Mouse (Mus musculus): ENCODE results near the gene Rbm8a. TPM values are rescaled to one million over a fixed set of nuclear protein-coding genes. Genes with fewer than 3 reads are reported as not detected.

The Rbm8a gene
- polyA plus RNA-seq (2015; fragmentation: Nextera tagmentation; extraction: Ambion mirVana): 113 and 118 TPM in 2 replicates

DNA sequence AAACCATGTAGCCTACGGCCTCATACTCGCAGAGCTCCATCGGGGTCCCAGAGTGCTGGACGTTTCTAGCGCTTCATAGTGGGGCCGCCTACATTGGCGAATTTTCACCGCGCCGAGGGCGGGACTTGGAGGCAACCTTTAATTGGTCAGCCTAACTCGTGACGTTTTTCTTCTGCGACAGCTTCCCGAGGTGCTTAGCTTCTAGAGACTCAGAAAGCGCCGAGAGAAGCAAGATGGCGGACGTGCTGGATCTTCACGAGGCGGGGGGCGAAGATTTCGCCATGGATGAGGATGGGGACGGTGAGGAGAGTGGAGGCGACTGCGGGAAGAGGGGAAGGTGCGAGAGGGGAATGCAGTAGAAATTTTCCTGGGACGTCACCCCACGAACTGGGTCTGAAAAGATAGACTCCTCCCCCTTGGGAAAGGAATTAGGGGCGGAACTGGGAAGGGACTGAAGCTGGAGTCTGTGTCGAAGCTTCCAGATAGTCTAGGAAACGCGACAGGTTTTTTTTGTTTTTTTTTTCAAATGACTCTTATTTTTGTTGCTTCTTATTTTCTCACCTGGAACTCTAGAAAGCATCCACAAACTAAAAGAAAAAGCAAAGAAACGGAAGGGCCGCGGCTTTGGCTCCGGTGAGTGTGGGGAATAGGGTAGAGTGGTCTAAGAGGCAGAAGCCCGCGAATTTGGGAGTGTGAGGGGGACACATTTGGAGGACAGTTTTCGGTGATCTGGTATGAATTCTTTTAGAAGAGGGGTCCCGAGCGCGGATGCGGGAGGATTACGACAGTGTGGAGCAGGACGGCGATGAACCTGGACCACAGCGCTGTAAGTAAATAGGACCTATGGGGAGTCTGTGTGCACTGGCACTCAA, at the start of gene Rbm8a:
Gene Rbm8a (plus strand): TSS at position 205 of the 872 bp plus-strand sequence.
- Histone ChIP-seq H3K27me3 (replicated peaks) (no peaks in the 10 kb centered on the region), H3K4me1 (replicated peaks) (peaks cover 10% of the 10 kb centered on the region), H3K9me3 (no peaks in the 10 kb centered on the region), H3K9ac (peak within 1 kb of the TSS; percentile 73), H3K36me3 (peaks cover 13% of the 10 kb centered on the region; the same call in 1 of the 2 replicates), H3K4me2 (replicated peaks) (peak within 1 kb of the TSS; percentile 67), H3K27ac (peak within 1 kb of the TSS; percentile 83), H3K4me3 (replicated peaks) (peak within 1 kb of the TSS; percentile 68)
- WGBS: 1% methylated on average over 48 of the region's 48 CpGs
- ATAC-seq: peak; percentile 96

GRCm38 (mm10) chr3:96581141-96581540, 48.6 kb upstream of the Rbm8a start:
- H3K36me3 ChIP-seq: no peaks in the 10 kb centered on the region
- H3K27me3 ChIP-seq (replicated peaks): no peaks in the 10 kb centered on the region
- 57% methylated on average over 6 of the region's 6 CpGs for WGBS
- no peak overlapping the region for H3K4me2 ChIP-seq (replicated peaks)
- peaks cover 15% of the 10 kb centered on the region for H3K4me1 ChIP-seq (replicated peaks)
- H3K4me3 ChIP-seq (replicated peaks): no peak overlapping the region
- no peak overlapping the region for H3K27ac ChIP-seq
- 0 out of 2 replicates have a peak overlapping the region, but pooled peaks have one; percentile 8 for H3K9ac ChIP-seq
- no peak for ATAC-seq
- H3K9me3 ChIP-seq: no peaks in the 10 kb centered on the region

DNA sequence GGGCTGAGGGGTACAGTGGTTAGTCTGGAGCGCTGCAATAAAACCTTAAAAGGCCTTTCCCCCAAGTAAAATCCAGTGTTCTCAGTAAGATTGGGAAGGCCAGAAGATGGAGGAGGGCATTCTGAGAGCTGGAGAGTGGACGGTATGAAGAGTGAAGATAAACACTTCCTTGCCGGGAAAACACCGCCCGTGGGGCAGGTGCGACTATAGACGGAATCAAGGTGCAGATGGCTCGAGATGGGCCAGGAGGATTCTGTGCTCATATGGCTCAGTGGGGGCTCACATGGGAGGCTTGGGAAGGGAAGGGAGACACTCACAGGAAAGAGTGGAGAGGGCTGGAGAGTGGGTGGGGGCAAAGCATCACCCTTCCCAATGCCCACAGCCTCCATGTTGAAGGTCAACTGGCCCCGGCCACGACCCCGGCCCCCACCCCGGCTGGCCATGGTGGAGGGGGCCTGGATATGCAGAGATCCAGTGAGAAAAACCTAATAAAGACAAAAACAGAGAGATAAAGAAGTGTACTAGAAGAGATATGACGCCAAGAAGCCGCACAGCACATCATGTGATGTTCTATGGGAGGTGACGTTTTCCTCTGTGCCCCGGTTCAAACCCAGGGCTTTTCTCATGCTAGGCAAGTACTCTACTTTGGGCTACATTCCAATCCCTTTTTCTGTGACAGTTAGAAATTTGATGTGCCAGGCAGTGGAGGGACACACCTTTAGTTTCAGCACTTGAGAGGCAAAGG, 47.8 kb upstream of the Rbm8a start:
- Histone ChIP-seq H3K4me2 (replicated peaks) (no peak overlapping the region), H3K36me3 (no peaks in the 10 kb centered on the region), H3K27me3 (replicated peaks) (no peaks in the 10 kb centered on the region), H3K4me3 (replicated peaks) (no peak overlapping the region), H3K9me3 (no peaks in the 10 kb centered on the region), H3K4me1 (replicated peaks) (peaks cover 9% of the 10 kb centered on the region), H3K27ac (no peak overlapping the region), H3K9ac (0 out of 2 replicates have a peak overlapping the region, but pooled peaks have one; percentile 8)
- 84% methylated on average over 16 of the region's 16 CpGs for WGBS
- no peak for ATAC-seq

GRCm38 (mm10) chr3:96583386-96583785, 46.3 kb upstream of the Rbm8a start:
- H3K4me3 ChIP-seq (replicated peaks): no peak overlapping the region
- H3K4me2 ChIP-seq (replicated peaks): no peak overlapping the region
- 89% methylated on average over 5 of the region's 5 CpGs for WGBS
- no peaks in the 10 kb centered on the region for H3K36me3 ChIP-seq
- no peak overlapping the region for H3K9ac ChIP-seq
- H3K27ac ChIP-seq: no peak overlapping the region
- H3K27me3 ChIP-seq (replicated peaks): no peaks in the 10 kb centered on the region
- no peaks in the 10 kb centered on the region for H3K9me3 ChIP-seq
- H3K4me1 ChIP-seq (replicated peaks): 0 out of 2 replicates have a peak, but pooled peaks cover 3% of the 10 kb centered on the region
- no peak for ATAC-seq

GRCm38 (mm10) chr3:96590657-96591056, 39.1 kb upstream of the Rbm8a start:
- H3K36me3 ChIP-seq: no peaks in the 10 kb centered on the region
- H3K9me3 ChIP-seq: no peaks in the 10 kb centered on the region
- WGBS: 78% methylated on average over 4 of the region's 4 CpGs
- peaks cover 6% of the 10 kb centered on the region; the same call in 1 of the 2 replicates for H3K27me3 ChIP-seq (replicated peaks)
- ATAC-seq: no peak
- no peak overlapping the region for H3K4me3 ChIP-seq (replicated peaks)
- no peak overlapping the region for H3K27ac ChIP-seq
- no peak overlapping the region for H3K9ac ChIP-seq
- H3K4me1 ChIP-seq (replicated peaks): 0 out of 2 replicates have a peak, but pooled peaks cover 5% of the 10 kb centered on the region
- no peak overlapping the region for H3K4me2 ChIP-seq (replicated peaks)

GRCm38 (mm10) chr3:96593374-96593773, 36.4 kb upstream of the Rbm8a start:
- H3K4me2 ChIP-seq (replicated peaks): peak overlapping the region; percentile 78
- ATAC-seq: peak; percentile 14
- H3K4me3 ChIP-seq (replicated peaks): peak overlapping the region; percentile 57
- H3K9me3 ChIP-seq: no peaks in the 10 kb centered on the region
- peak overlapping the region; percentile 69 for H3K9ac ChIP-seq
- peaks cover 31% of the 10 kb centered on the region for H3K4me1 ChIP-seq (replicated peaks)
- H3K27ac ChIP-seq: peak overlapping the region; percentile 88
- H3K27me3 ChIP-seq (replicated peaks): peaks cover 22% of the 10 kb centered on the region
- H3K36me3 ChIP-seq: no peaks in the 10 kb centered on the region
- WGBS: under 1% methylated on average over 10 of the region's 10 CpGs

- ATAC-seq: peak; percentile 94
- no peaks in the 10 kb centered on the region for H3K36me3 ChIP-seq
- H3K9me3 ChIP-seq: no peaks in the 10 kb centered on the region
- peak within 1 kb of the TSS; percentile 78 for H3K4me2 ChIP-seq (replicated peaks)
- H3K4me3 ChIP-seq (replicated peaks): peak within 1 kb of the TSS; percentile 57
- peak within 1 kb of the TSS; percentile 88 for H3K27ac ChIP-seq
- peaks cover 26% of the 10 kb centered on the region for H3K27me3 ChIP-seq (replicated peaks)
- peaks cover 37% of the 10 kb centered on the region for H3K4me1 ChIP-seq (replicated peaks)
- WGBS: under 1% methylated on average over 38 of the region's 38 CpGs
- H3K9ac ChIP-seq: peak within 1 kb of the TSS; percentile 69
These were observed 35.8 kb upstream of the Rbm8a start, which contains the start of gene Polr3gl for GRCm38 (mm10) chr3:96593790-96594560. Gene Polr3gl, minus strand, starts transcription at chr3:96594181.

GRCm38 (mm10) chr3:96594851-96595250, 34.9 kb upstream of the Rbm8a start:
- no peak for ATAC-seq

GRCm38 (mm10) chr3:96595661-96596060, 34.1 kb upstream of the Rbm8a start:
- 33% methylated on average over 6 of the region's 6 CpGs for WGBS
- Histone ChIP-seq H3K4me1 (replicated peaks) (peaks cover 37% of the 10 kb centered on the region), H3K27ac (no peak overlapping the region), H3K4me3 (replicated peaks) (0 out of 2 replicates have a peak overlapping the region, but pooled peaks have one; percentile 6), H3K36me3 (no peaks in the 10 kb centered on the region), H3K9ac (no peak overlapping the region), H3K27me3 (replicated peaks) (peaks cover 32% of the 10 kb centered on the region), H3K4me2 (replicated peaks) (peak overlapping the region; percentile 91), H3K9me3 (no peaks in the 10 kb centered on the region)
- ATAC-seq: no peak

More at GRCm38 (mm10) chr3:96594851-96595250, 34.9 kb upstream of the Rbm8a start:
- H3K4me2 ChIP-seq (replicated peaks): no peak overlapping the region
- H3K27me3 ChIP-seq (replicated peaks): peaks cover 32% of the 10 kb centered on the region
- no peak overlapping the region for H3K4me3 ChIP-seq (replicated peaks)
- H3K4me1 ChIP-seq (replicated peaks): peaks cover 37% of the 10 kb centered on the region
- no peak overlapping the region for H3K27ac ChIP-seq
- WGBS: 82% methylated on average over 5 of the region's 5 CpGs
- no peak overlapping the region for H3K9ac ChIP-seq
- H3K9me3 ChIP-seq: no peaks in the 10 kb centered on the region
- H3K36me3 ChIP-seq: no peaks in the 10 kb centered on the region

GRCm38 (mm10) chr3:96596228-96596707, 33.5 kb upstream of the Rbm8a start, which contains the start of gene Ankrd34a:
Gene Ankrd34a, plus strand, starts transcription at chr3:96596636.
- Histone ChIP-seq H3K9ac (peak within 1 kb of the TSS; percentile 67), H3K4me1 (replicated peaks) (peaks cover 37% of the 10 kb centered on the region), H3K9me3 (no peaks in the 10 kb centered on the region), H3K4me3 (replicated peaks) (peak within 1 kb of the TSS; percentile 47), H3K27ac (peak within 1 kb of the TSS; percentile 67; the same call in 1 of the 2 replicates), H3K27me3 (replicated peaks) (peaks cover 36% of the 10 kb centered on the region), H3K4me2 (replicated peaks) (peak within 1 kb of the TSS; percentile 91), H3K36me3 (no peaks in the 10 kb centered on the region)
- 1% methylated on average over 23 of the region's 23 CpGs for WGBS
- no peak for ATAC-seq

- ATAC-seq: no peak
- H3K27me3 ChIP-seq (replicated peaks): peaks cover 37% of the 10 kb centered on the region
- H3K9ac ChIP-seq: peak overlapping the region; percentile 67
- H3K36me3 ChIP-seq: no peaks in the 10 kb centered on the region
- H3K27ac ChIP-seq: no peak overlapping the region
- H3K4me1 ChIP-seq (replicated peaks): peaks cover 37% of the 10 kb centered on the region
- no peaks in the 10 kb centered on the region for H3K9me3 ChIP-seq
- peak overlapping the region; percentile 91 for H3K4me2 ChIP-seq (replicated peaks)
- WGBS: 2% methylated on average over 11 of the region's 12 CpGs
- H3K4me3 ChIP-seq (replicated peaks): peak overlapping the region; percentile 47
These were observed 32.9 kb upstream of the Rbm8a start for GRCm38 (mm10) chr3:96596855-96597254.
